Mouse (Mus musculus) left cerebral cortex, adult 18-20 months (tissue): ENCODE results near the gene Crk. TPM values are rescaled to one million over a fixed set of nuclear protein-coding genes. Genes with fewer than 3 reads are reported as not detected.

ENCODE experiments used
- DNase-seq, 2 experiments: peaks; one replicate each; pipeline ENCODE4 v3.0.0; 2021 to 2022; ENCODE audit warnings: low spot score in 2 of 2, mixed read lengths in 1 of 2
- long read RNA-seq, 2 experiments: library from polyadenylated mRNA; stranded (forward); transcript quantifications; one replicate each; pipeline ENCODE4 v2.0.0; 2021
- total RNA-seq, 2 experiments: library from RNA; stranded (reverse); gene quantifications; 2 replicates each; pipeline ENCODE4 v1.2.3; 2021

Crk gene
- total RNA-seq, result 100 to 1,000 TPM; 126 to 132 TPM
- long read RNA-seq, experiment 1, full-length matches to known transcripts, result 102 of 126 reads
- long read RNA-seq, experiment 1, partial matches to known transcripts, result 20 of 126 reads
- long read RNA-seq, experiment 1, other reads (novel, unspliced or antisense), result 4 of 126 reads
- long read RNA-seq, experiment 2, full-length matches to known transcripts, result 63 of 72 reads
- long read RNA-seq, experiment 2, partial matches to known transcripts, result 9 of 72 reads
- long read RNA-seq, experiment 2, other reads (novel, unspliced or antisense), result 0 of 72 reads

DNA sequence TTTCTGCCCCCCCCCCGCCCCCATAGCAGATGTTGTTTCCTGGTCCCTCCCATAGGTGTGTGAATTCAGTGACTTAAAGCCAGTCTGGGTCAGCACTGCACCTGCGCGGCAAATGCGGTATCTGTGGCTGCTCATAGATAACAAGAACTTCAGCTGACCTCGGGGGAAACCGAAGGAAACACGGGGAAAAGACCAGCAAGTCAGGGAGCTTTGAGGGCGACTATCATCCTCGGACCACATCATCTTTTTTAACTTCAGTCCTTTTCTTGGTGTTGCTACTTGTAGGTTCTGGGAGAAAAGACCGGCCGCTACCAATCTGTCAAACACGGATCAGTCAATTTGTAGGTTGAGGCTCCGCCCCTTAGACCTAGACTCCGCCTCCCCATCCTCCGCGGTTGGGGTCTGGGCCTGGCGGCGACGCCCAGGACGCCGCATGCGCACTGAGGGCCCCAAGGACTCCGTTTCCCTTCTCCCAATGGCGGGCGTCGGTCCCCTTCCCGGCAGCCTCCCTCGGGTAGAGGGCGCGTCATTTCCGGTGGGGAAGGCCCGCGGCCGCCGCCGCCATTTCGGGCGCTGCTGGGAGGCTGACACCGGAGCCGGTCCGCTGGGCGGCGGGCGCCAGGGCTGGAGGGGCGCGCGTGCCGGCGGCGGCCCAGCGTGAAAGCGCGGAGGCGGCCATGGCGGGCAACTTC is at the start of gene Crk:
Crk (plus strand) TSS at position 513 of the 692 bp plus-strand sequence.
- peak; percentile 97 to 98 for DNase-seq

DNA sequence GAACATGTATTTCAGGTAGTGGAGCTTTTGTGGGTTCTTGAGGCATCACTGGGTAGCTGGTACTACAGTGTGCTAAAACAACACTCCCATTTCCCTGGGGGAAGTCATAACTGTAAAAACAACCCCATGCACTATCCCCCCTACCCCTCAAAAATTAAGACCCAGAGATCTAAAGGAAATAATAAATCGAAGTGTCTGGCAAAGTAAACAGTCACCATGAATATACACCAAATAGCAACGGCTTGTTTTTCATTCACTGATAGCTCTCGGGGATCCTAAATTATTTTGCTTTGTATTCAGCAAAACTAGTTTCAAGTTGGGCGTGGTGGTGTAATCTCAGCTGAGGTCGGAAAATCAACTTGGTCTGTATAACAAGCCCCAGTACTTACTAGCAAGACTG is 49.0 kb upstream of the Crk start:
- no peak for DNase-seq

DNA sequence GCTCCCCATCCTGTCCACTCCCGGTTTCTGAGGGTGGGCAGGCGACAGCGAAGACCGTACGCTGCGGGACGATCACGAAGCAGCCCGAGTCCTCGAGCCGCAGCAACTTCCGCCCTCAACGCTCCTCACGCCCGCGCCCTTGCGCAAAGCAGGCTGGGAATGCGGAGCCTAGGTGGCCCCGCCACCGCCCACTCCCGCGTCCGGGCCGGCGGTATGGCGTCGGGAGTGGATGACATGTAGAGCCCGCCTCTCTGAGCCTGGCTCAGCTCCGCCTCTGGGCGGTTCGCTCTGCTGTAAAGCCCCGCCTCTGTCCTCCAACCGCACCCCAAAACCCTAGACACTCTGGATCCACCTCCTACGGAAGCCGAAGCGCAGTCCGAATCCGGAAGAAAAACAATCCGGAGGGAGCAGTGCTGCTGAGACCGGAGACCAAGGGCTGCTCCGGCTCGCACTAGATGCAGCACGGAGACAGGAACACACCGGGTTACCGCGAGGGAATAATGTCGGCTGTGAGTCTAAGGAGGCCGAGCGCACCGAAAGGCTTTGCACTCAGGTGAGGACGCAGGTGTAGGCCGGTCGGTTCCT is 48.3 kb upstream of the Crk start, which contains the start of gene Inpp5k:
Inpp5k (plus strand) TSS at position 344 of the 585 bp plus-strand sequence.
- peak; percentile 94 to 98 for DNase-seq

DNA sequence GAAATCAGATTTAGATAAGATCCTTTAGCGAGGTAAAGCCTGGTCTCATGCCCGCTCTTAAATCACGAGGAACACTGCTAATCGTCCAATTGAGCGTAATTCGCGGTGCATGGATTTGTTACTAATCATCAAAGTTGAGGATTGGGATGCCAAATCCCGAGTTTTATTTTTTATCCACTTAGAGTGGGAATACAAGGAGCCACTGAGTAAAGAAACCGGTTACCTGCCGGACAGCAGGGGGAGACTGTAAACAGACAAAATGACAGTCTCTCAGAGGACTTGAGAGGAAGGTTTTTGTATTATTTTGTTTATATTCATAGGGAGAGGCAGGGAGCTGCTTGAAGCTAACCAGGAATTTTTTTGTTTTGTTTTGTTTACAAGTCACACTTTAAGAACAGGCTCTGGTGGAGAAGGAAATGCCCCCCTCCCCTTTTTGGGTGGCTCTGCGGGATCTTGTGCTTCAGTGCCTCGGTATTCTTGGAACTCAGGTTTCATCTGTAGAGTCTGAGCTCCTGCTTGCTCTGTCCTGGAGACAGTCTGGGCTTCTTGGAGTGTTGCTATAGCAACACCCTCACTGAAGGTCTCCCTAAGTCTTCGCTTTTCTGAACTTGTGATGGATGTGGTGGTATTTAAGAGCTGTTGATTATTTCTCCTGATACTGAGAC is 47.4 kb upstream of the Crk start:
- DNase-seq, result no peak

DNA sequence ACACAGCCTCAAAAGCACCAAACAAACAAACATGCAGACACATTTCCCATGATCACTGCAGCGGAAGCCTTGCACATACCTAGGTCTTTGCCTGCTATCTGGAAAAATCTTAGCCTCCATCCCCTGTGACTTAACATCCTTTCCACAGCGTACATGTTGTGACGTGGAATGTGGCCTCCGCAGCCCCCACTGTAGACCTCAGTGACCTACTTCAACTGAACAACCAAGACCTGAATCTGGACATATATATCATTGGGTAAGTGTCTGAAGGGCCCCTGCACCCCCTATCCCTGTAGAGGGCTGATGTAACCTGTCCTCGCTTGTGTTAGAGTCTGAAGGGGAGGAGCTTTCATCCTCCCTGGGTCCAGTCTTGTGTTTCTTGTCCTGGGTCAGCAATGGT is 46.1 kb upstream of the Crk start:
- DNase-seq, result no peak

DNA sequence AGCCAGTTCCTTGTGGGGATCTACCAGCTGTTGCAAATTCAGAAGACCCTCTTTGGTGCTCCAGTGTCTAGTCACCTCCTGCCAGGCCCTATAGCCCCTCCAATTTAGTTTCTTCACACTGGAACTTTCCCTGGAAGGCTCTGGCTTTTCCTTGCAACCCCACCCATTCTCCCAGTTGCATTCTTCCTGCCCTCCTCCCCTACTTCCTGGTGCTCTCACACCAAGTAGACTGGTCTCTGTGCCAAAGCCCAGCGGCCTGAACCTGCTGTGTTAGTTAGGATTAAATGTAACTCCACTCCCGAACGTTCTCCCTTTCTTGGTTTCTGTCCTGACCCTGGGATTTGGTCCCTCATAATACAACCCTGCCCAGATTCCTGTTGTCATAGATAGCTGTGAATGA is 44.3 kb upstream of the Crk start:
- DNase-seq, result no peak

DNA sequence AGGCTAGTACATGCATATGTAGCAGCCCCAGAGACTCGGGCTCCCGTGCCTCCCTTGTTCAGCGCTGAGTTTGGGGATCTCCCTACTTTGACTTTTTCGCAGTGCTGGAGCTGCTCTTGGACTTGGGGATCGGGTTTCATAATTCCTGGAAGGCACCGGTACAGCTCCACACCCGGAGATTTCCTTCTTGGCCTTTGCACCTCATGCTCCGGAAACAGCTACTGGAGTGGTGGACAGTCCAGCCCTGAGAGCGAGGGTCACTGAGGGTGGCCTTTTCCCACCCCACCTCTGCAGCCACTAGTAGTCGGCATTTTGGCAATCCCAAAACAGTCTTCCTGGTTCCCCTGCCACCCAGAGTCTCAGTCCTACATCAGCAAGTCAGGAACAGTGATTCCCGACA is 43.7 kb upstream of the Crk start:
- no peak for DNase-seq

DNA sequence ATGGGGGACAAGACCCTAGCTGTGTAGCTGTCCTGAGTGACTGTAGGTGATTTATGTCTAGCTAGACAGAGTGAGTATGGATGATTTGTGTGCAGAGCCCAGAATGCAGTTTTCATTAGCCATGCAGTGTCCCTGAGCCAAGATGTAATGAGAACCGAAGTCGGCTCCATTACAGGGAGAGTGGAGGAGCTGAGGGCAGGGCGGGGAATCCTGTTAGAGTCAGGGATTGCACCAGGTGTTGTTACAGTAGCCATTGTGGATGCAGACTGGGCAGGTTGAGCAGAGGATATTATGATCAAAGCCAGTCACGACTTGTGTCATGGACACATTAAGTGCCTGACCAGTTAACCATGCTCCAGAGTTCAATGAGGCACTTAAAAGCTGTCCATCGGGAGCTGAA is 35.7 kb upstream of the Crk start:
- DNase-seq, result no peak

DNA sequence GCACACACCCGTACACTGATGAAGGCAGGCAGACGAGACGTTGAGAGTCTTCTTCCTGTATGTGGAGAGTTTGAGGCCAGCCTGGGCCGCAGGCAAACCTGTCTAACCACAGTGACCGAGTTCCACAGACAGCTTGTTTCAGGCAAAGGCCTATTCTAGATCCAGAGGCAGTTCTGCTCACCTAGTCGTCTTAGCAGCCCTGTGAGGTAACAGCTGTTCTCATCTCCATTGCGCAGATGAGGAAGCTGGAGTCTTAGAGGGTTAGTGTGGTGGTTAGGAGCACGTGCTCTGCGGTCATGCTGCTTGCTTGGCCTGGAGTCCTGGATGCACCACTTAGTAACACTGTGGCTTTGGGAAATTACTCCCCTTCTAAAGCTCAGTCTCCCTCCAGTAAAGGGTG is 34.4 kb upstream of the Crk start:
- no peak for DNase-seq

DNA sequence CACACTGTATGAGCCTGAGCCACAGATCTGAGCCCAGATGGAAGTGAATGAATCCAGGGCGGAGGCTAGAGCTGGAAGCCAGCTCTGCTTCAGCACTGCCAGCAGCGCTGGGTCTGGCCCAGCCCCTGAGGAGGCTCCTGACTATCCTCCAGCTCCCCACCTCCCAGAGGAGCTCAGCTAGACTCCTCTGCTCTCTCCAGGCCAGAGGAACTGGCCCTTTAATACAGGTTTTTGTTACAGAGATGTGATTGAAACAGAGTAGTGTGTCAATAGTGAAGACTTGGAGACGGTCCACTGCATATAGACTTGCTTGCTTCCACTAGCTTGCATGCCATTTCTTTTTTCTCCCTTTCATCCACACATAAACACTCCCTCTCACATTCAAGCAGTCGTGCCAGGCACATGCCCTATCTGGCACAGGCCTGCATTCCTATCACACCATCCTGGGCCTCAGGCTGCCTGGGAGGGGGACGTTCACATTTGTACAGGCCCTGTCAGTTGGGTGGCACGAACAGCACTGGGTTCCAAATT is 31.3 kb upstream of the Crk start:
- no peak for DNase-seq

DNA sequence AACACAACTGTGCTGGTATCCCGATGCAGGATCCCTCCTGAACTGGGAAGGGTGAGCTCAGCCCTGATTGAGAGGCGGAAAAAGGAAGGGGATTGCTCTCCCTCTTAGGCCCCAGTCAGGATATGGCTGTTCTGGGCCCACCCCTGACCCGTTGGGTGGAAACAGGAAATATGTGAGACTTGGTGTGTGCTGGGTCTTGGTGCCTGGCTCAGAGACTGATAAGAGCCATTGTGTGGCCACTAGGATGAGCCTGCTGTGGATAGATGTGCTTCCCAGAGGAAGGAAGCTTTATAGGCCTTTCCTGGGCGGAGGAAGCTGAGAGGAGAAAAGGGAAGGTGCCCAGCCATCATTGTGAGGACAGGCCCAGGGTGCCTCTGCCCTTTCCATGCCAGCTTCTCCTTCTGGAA is 29.9 kb upstream of the Crk start:
- no peak for DNase-seq

DNA sequence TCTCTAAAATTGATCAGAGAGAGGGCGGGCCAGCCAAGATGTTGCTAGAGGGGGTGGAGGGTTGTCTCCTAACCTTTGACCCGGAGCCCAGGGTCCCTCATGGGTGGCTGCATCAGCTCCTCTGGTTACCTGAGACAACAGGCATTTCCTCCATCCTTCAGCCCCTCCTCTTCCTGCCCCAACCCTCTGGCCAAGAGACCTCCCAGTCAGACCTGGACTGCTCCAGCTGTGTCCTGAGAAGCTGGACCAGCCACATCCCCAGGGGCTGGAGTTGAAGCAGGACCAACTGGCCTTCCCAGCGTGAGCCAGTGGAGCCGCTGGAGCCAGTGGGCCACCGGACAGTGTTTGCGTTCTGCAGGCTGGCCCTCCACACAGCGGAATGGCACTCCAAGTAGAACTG is 28.7 kb upstream of the Crk start, which contains the start of gene Myo1c:
Myo1c (plus strand) TSS at position 194 of the 400 bp plus-strand sequence.
- no peak for DNase-seq

DNA sequence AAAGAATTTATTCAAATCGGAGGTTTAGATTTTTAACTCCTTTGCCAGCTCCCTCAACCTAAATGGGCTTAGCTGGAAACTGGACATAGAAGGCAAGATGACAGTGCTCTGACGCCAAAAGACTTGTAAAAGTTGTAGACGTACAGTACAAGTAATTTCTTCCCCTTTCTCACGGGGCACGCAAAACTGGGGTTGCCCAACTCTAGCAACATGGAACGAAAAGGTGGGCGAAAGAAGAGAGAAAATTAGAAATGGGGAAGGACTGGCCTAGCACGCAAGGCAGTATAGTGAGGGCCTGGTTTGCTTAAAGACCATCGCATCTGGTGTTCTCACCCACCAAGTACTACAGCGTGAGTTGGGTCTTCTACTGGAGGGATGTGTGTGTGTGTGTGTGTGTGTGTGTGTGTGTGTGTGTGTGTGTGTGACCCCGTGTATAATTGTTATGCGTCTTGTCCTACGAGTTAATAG is 28.1 kb upstream of the Crk start:
- DNase-seq, result no peak

DNA sequence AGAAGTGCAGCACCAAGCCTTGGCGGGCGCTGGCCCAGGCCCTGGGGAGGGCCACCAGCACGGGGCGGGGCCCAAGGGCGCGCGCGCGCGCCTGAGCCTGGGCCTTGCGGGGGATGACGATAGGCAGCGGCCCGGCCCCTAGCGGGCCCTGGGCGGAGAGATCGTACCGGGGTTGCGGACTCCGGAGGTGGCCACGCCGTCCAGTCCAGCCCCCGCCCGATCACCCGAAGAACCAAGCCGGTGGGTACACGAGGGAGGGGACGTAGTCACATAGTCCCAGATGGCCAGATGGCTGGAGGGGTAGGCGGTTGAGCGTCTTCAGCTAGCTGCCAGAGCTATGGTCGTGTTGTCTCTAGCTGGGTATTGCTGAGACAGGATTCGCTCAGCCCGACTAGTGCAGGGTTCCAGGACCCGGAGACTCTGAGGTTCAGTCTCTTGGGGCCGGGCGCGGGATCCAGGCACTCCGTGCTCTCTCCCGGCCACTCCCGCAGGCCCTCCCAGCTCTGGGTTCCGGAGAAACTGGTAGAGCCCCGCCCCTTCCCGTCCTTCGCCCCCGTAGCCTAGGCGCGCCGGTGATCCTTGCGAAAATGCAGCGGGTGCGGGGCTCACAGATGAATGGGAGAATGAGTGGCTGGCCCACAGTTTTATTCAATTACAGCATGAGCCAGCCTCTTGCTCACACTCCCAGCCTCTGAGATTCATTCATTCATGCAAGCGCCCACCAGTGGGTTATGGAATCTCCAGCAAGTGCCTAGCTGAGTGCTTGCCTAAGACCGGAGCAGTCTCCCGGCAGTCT is 27.4 kb upstream of the Crk start:
- peak; percentile 72 to 81 for DNase-seq

DNA sequence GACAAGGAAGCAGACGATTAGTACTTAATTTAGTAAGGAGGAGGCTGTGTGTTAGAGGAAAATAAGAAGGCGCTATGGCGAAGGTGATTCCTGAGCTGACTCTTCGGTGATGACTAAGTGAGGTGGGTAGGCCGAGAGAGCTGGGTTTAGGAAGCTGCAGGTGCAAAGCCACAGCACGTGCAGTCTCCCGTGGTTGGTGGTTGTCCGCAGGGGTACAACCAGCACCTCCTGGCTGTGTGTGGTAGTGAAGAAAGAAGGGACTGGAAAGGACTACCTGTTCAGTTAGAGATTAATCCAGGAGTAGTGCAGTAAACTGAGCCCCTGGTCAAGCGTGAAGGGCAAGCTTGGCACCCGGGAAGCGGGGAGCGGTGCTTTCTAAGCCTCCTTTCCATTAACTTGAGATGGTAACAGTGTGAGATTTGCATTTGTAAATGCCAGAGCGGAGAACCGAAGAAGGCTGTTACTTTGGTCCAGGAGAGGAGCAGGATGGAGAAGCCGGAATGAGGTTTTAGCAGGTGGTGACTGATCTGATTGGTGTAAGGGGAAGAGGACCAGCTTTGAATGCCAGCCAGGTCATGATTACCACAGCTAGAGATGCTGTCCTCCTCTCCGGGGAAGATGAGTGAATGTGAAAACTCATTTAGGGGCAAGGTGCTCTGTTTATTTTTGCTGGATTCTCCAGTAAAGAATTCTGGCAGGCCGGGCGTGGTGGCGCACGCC is 26.7 kb upstream of the Crk start:
- DNase-seq, result peak in 1 of 2 experiments; percentile 42

DNA sequence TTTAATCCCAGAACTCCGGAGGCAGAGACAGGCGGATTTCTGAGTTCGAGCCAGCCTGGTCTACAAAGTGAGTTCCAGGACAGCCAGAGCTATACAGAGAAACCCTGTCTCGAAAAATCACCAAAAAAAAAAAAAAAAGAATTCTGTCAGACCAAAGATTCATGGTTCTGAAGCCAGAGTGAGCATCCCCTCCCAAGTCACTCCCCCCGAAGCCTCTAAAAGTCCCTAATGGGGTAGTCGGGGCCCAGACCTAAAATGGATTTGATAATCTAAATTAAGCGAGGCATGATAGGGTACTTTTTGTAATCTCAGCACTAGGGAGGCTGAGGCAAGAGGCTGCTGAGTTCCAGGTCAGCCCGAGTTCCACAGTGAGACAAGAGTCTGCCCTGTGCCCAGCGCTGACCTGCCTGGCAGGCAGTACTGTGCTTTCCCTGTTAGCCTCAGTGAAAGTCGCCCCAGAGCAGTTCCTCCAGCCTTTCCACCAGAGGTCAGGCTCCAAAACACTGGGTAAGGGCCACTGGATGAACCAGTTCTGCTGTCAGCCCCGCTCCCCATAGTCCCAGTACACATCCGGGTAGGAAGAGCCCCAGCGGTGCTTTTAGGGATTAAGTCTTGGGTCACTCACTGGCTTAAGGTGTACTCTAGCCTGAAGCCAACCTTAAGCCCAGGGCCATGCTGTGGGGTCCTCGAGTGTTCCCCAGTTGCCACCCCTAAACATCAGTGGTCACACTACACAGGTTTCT is 25.9 kb upstream of the Crk start:
- DNase-seq, result no peak

DNA sequence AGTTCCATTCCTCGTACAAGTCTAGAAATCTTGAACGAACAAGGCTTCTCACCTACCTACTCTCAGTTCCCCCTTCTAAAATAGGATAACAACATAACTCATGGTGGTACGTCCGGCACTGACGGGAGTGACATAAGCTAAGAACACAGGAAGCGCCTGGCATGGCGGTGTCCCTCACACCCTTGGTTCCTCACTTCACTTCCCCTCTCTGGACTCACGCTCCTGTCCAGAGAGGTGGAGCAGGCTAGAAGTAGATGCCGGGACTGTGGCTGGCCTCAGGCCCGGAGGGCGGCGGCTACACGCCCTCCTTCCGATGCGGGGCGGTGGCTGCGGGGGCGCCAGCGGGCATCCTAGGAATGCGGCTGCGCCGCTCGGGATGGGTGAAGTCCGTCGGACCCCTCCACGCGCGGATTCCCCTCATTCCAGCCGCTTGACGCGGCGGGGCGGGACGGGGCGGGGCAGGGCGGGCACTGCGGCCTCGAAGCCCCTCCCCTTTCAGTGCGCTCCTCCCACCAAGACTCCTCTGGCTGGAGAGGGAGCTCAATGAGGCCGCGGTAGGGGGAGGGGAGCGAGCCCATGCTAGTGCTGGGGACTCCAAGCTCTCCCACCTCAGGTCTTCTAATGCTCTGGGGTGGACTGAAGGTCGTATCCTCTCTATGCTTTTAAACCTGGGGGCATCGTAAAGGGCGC is 25.1 kb upstream of the Crk start:
- peak; percentile 38 to 48 for DNase-seq
